In the genomic region with DNA sequence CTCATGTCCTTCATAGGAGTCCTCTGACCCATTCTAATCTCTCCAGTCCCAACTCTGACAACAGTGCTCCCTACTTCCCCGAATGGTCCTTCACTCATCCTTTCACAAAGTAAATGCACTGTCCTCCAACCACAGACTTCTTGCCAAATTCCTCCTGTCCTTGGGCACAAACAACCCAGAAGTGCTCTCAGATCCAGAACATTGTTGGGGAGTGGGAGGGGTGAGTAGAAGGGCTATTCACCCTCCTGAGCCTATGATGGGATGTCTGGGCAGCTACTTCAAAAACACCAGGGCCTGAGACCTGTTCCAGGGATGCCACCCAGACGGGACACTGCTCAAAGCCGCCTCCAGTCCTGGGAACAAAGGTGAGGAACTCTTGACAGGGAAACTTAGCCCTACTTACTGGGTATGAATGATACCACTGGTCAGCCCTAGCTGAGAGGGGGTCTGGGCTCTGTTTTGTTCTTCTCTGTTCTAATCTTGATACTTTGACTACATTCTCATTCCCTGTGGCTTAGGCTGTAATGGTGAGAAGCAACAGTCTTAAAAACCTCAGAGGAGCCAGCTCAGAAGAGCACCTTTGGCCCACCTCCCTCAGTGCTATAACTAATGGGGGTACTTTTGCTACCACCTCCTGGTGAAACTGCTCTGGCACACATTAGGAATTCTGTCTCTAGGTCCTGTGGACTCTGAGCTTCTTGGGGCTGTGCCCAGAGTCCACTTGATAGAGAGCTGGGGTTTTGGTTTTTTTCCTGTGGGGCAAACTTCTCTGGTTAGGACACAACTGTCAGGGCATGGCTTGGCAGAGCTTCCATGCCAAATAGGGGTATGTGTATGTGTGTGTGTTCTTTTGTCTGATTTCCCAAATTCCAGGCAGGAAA, we compare ENCODE assay signal across 8 mouse cellular contexts.
DNase-seq lines count a peak whose midpoint lies in the region; ATAC-seq and TF ChIP-seq lines count a peak whose summit lies in the region.

No protein-coding gene starts in this region.

- no peaks in the 10 kb centered on the region for H3K9me3 ChIP-seq in heart, embryonic 15.5 days (replicated peaks)
- H3K9me3 ChIP-seq in midbrain, embryonic 16.5 days (replicated peaks; ENCODE audit: control insufficient read depth, low read length, poor library complexity, severe bottlenecking) = no peaks in the 10 kb centered on the region

- no peaks in the 10 kb centered on the region for H3K36me3 ChIP-seq in heart, embryonic 15.5 days
- H3K36me3 ChIP-seq in midbrain, embryonic 16.5 days (ENCODE audit: control insufficient read depth, insufficient read depth, low read length) = no peaks in the 10 kb centered on the region

- H3K4me2 ChIP-seq in heart, embryonic 15.5 days = no peak overlapping the region
- no peak overlapping the region for H3K4me2 ChIP-seq in midbrain, embryonic 16.5 days (ENCODE audit: low read length)

- no peak for TF ChIP-seq POLR2A in bone marrow, adult 2 months (IDR thresholded peaks at IDR 0.05; ENCODE audit: borderline replicate concordance, control insufficient read depth, low read depth, low read length)

- peak overlapping the region; percentile 6; the same call in 1 of the 2 replicates for H3K27ac ChIP-seq in bone marrow, adult 2 months (ENCODE audit: control insufficient read depth, insufficient read depth, low read depth, low read length, poor library complexity)
- peak overlapping the region; percentile 85 for H3K27ac ChIP-seq in heart, embryonic 15.5 days
- peak overlapping the region; percentile 73 for H3K27ac ChIP-seq in midbrain, embryonic 16.5 days (ENCODE audit: low read length)

- peak overlapping the region; percentile 16; the same call in 1 of the 2 replicates for H3K9ac ChIP-seq in heart, embryonic 15.5 days
- no peak overlapping the region for H3K9ac ChIP-seq in midbrain, embryonic 16.5 days (ENCODE audit: low read depth, low read length)

- WGBS in bone marrow, adult 2 months = 75% methylated on average over 3 of the region's 3 CpGs
- 80% methylated on average over 3 of the region's 3 CpGs for WGBS in heart, embryonic 15.5 days
- WGBS in midbrain, embryonic 16.5 days = 66% methylated on average over 3 of the region's 3 CpGs

- peak; percentile 56 for ATAC-seq in heart, embryonic 15.5 days (replicated peaks; ENCODE audit: insufficient number of reproducible peaks, insufficient read depth, low FRiP score, low read depth)
- ATAC-seq in midbrain, embryonic 16.5 days = peak; percentile 34
- ATAC-seq in megakaryocyte, adult 5-6 weeks (ENCODE audit: poor library complexity, severe bottlenecking) = no peak

- H3K27me3 ChIP-seq in heart, embryonic 15.5 days = no peaks in the 10 kb centered on the region
- no peaks in the 10 kb centered on the region for H3K27me3 ChIP-seq in midbrain, embryonic 16.5 days (ENCODE audit: control insufficient read depth, insufficient read depth, low read depth, low read length)

- peaks cover 3% of the 10 kb centered on the region for H3K4me1 ChIP-seq in bone marrow, adult 2 months (ENCODE audit: control insufficient read depth, insufficient read depth, low read length)
- peaks cover 71% of the 10 kb centered on the region for H3K4me1 ChIP-seq in heart, embryonic 15.5 days (replicated peaks)
- H3K4me1 ChIP-seq in midbrain, embryonic 16.5 days (ENCODE audit: control insufficient read depth, insufficient read depth, low read length) = peaks cover 21% of the 10 kb centered on the region

- TF ChIP-seq CTCF in bone marrow, adult 2 months (IDR thresholded peaks at IDR 0.05; ENCODE audit: control insufficient read depth, insufficient read depth, low read length) = no peak

- peak; percentile 35 to 54 for DNase-seq in cerebellum, postnatal 10 days
- DNase-seq in cerebellum, adult 9-11 months = no peak
- peak; percentile 84 for DNase-seq in kidney, postnatal 14 days
- no peak for DNase-seq in thymus, postnatal 4 days

- H3K4me3 ChIP-seq in bone marrow, adult 2 months (replicated peaks; ENCODE audit: control insufficient read depth, low read depth, low read length) = no peak overlapping the region
- no peak overlapping the region for H3K4me3 ChIP-seq in heart, embryonic 15.5 days
- no peak overlapping the region for H3K4me3 ChIP-seq in midbrain, embryonic 16.5 days (ENCODE audit: low read depth, low read length)

Comparison
In these comparisons a context has a peak if more than half of its experiments do, and no peak if none do; other contexts are left out.
1. DNase-seq: peak in cerebellum, postnatal 10 days (2 of 2) and kidney, postnatal 14 days (single experiment); none in cerebellum, adult 9-11 months (single experiment) and thymus, postnatal 4 days (single experiment).
2. H3K27ac ChIP-seq: peak in every context shown above with its lines; median percentile 85 in heart, embryonic 15.5 days; 73 in midbrain, embryonic 16.5 days; 6 in bone marrow, adult 2 months.